ENCODE assay signal across 8 mouse cellular contexts in the genomic region with DNA sequence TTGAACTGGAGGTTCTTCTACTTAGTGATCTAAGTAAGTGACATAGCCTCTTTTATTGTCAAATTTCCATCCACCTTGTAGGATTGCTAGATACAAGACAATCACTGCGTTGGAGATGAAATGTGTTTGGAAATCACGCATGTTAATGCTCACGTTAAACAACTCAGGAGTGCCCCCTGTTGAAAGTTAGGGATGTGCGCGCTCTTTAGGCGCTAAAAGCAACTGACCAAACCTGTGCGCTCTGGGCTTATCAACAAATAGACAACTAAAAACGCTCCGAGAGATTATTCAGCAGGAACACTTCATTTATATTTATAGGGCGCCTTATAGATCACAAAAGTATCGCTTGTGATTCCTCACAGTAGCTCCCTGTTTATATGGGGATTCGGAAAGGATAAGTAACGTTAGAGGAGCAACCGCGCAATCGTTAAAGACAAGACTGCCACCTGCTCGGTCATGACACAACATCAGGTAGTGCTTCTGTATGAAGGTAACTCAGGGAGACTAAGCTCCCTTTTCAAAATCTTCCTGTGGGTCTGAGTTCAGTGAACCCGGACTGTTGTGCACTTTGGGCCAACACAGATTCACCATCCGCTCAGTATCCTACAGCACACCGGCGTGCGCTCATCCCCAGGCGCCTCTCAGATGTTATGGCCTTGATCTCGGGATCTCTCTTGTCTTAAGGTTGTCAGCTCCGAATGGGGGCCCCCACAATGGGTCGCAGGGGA. TPM values are rescaled to one million over a fixed set of nuclear protein-coding genes. Genes with fewer than 3 reads are reported as not detected.
DNase-seq lines count a peak whose midpoint lies in the region; ATAC-seq and TF ChIP-seq lines count a peak whose summit lies in the region.

No protein-coding gene starts in this region.

- DNase-seq in MEL-GATA-1-ER (ENCODE audit: extremely low read depth, low read depth): peak; percentile 68
- DNase-seq in lung, adult 18-20 months: peak; percentile 64 to 75
- DNase-seq in right cerebral cortex, postnatal 14 days: no peak

- peak overlapping the region; percentile 79 for H3ac ChIP-seq in C2C12 (ENCODE audit: control insufficient read depth, insufficient read length, low read depth)

- H3K27me3 ChIP-seq in C2C12 (ENCODE audit: control insufficient read depth, insufficient read depth, insufficient read length): no peaks in the 10 kb centered on the region
- H3K27me3 ChIP-seq in heart, embryonic 12.5 days (replicated peaks): no peaks in the 10 kb centered on the region
- no peaks in the 10 kb centered on the region for H3K27me3 ChIP-seq in kidney, embryonic 15.5 days
- H3K27me3 ChIP-seq in neural tube, embryonic 12.5 days (replicated peaks): no peaks in the 10 kb centered on the region; the same call in 1 of the 2 replicates

- peaks cover 20% of the 10 kb centered on the region for H3K36me3 ChIP-seq in C2C12 (ENCODE audit: control insufficient read depth, insufficient read depth)
- peaks cover 23% of the 10 kb centered on the region for H3K36me3 ChIP-seq in heart, embryonic 12.5 days
- H3K36me3 ChIP-seq in kidney, embryonic 15.5 days: peaks cover 22% of the 10 kb centered on the region
- H3K36me3 ChIP-seq in neural tube, embryonic 12.5 days: peaks cover 21% of the 10 kb centered on the region

- H3K9ac ChIP-seq in heart, embryonic 12.5 days: peak overlapping the region; percentile 89
- peak overlapping the region; percentile 82 for H3K9ac ChIP-seq in kidney, embryonic 15.5 days
- peak overlapping the region; percentile 91 for H3K9ac ChIP-seq in neural tube, embryonic 12.5 days

- H3K4me3 ChIP-seq in C2C12 (ENCODE audit: insufficient read depth, poor library complexity, severe bottlenecking): peak overlapping the region; percentile 93
- H3K4me3 ChIP-seq in cortical plate, adult 2 months (ENCODE audit: insufficient read depth, low read length): peak overlapping the region; percentile 95
- H3K4me3 ChIP-seq in heart, embryonic 12.5 days: peak overlapping the region; percentile 80
- peak overlapping the region; percentile 83 for H3K4me3 ChIP-seq in kidney, embryonic 15.5 days (replicated peaks)
- H3K4me3 ChIP-seq in neural tube, embryonic 12.5 days: peak overlapping the region; percentile 91

- peaks cover 36% of the 10 kb centered on the region for H3K79me2 ChIP-seq in C2C12 (ENCODE audit: control insufficient read depth, insufficient read depth)

- peak; percentile 61 for TF ChIP-seq CTCF in C2C12 (IDR thresholded peaks at IDR 0.05; ENCODE audit: control insufficient read depth, insufficient read depth, insufficient read length)
- TF ChIP-seq CTCF in cortical plate, adult 2 months (IDR thresholded peaks at IDR 0.05; ENCODE audit: extremely low read depth, insufficient read depth, low read length): peak; percentile 70

- H3K9me3 ChIP-seq in heart, embryonic 12.5 days (replicated peaks): no peaks in the 10 kb centered on the region
- H3K9me3 ChIP-seq in kidney, embryonic 15.5 days (replicated peaks): no peaks in the 10 kb centered on the region
- H3K9me3 ChIP-seq in neural tube, embryonic 12.5 days: no peaks in the 10 kb centered on the region

- H3K79me3 ChIP-seq in C2C12 (ENCODE audit: low read depth): peaks cover 16% of the 10 kb centered on the region

- peaks cover 5% of the 10 kb centered on the region; the same call in 1 of the 2 replicates for H3K4me1 ChIP-seq in cortical plate, adult 2 months (ENCODE audit: control insufficient read depth, insufficient read depth, low read length)
- peaks cover 29% of the 10 kb centered on the region for H3K4me1 ChIP-seq in heart, embryonic 12.5 days (replicated peaks)
- H3K4me1 ChIP-seq in kidney, embryonic 15.5 days: peaks cover 39% of the 10 kb centered on the region
- peaks cover 24% of the 10 kb centered on the region for H3K4me1 ChIP-seq in neural tube, embryonic 12.5 days

- ATAC-seq in heart, embryonic 12.5 days (ENCODE audit: insufficient number of reproducible peaks, low FRiP score): no peak
- no peak; the same call in 1 of the 2 replicates for ATAC-seq in kidney, embryonic 15.5 days (replicated peaks; ENCODE audit: low FRiP score)
- 0 out of 2 replicates have a peak, but pooled peaks have one; percentile 23 for ATAC-seq in neural tube, embryonic 12.5 days (ENCODE audit: low FRiP score, low read depth)

- TF ChIP-seq POLR2A in cortical plate, adult 2 months (IDR thresholded peaks at IDR 0.05; ENCODE audit: extremely low read depth, insufficient read depth, low read length): no peak

- 3% methylated on average over 26 of the region's 26 CpGs for WGBS in heart, embryonic 12.5 days
- WGBS in kidney, embryonic 15.5 days: under 1% methylated on average over 26 of the region's 26 CpGs
- WGBS in neural tube, embryonic 12.5 days: 1% methylated on average over 26 of the region's 26 CpGs

- H3K27ac ChIP-seq in cortical plate, adult 2 months (ENCODE audit: insufficient read depth, low read length): no peak overlapping the region
- peak overlapping the region; percentile 40; the same call in 1 of the 2 replicates for H3K27ac ChIP-seq in heart, embryonic 12.5 days (ENCODE audit: poor library complexity, severe bottlenecking)
- H3K27ac ChIP-seq in kidney, embryonic 15.5 days: peak overlapping the region; percentile 89
- H3K27ac ChIP-seq in neural tube, embryonic 12.5 days: no peak overlapping the region

- peak overlapping the region; percentile 84 for H3K4me2 ChIP-seq in heart, embryonic 12.5 days
- peak overlapping the region; percentile 87 for H3K4me2 ChIP-seq in kidney, embryonic 15.5 days
- H3K4me2 ChIP-seq in neural tube, embryonic 12.5 days (replicated peaks): peak overlapping the region; percentile 89

TF ChIP-seq in C2C12, 6 proteins besides CTCF, POLR2A, EP300 and RAD21:
- no peak for TF ChIP-seq CEBPB (IDR thresholded peaks at IDR 0.05; ENCODE audit: low read depth)
- TF ChIP-seq FOSL1 (IDR thresholded peaks at IDR 0.05; ENCODE audit: insufficient read depth, low read length, poor library complexity, severe bottlenecking): no peak
- TF ChIP-seq MYOD1 (IDR thresholded peaks at IDR 0.05; ENCODE audit: control insufficient read depth, insufficient read length, low read depth): no peak
- no peak for TF ChIP-seq MYOG (IDR thresholded peaks at IDR 0.05; ENCODE audit: control insufficient read depth, extremely low read depth, insufficient read length)
- no peak for TF ChIP-seq USF1 (IDR thresholded peaks at IDR 0.05; ENCODE audit: low read depth)
- TF ChIP-seq MAX (IDR thresholded peaks at IDR 0.05): no peak

RNA-seq across cellular contexts. Expression of gene Atg101, which starts 0.7 kb away (rescaled TPM):
- polyA plus RNA-seq in C2C12 (2012; fragmentation: generic; extraction: Trizol): 61.3 TPM
- polyA plus RNA-seq in cortical plate, adult 2 months (2012; rRNA removed): 55.3 and 56.0 TPM in 2 replicates
- polyA plus RNA-seq in heart, embryonic 12.5 days (2016; fragmentation: Nextera tagmentation; extraction: Ambion mirVana): 46.6 and 49.7 TPM in 2 replicates
- 75.0 and 80.1 TPM in 2 replicates for polyA plus RNA-seq in kidney, embryonic 15.5 days (2015; fragmentation: Nextera tagmentation; extraction: Ambion mirVana)
- polyA plus RNA-seq in neural tube, embryonic 12.5 days (2016; fragmentation: Nextera tagmentation; extraction: Ambion mirVana): 74.0 and 80.4 TPM in 2 replicates

RNA-seq across cellular contexts. Expression of gene 6030408B16Rik, which starts 9.7 kb away (rescaled TPM):
- polyA plus RNA-seq in C2C12 (2012; fragmentation: generic; extraction: Trizol): 0.06 TPM
- 0.13 and 0.23 TPM in 2 replicates for polyA plus RNA-seq in cortical plate, adult 2 months (2012; rRNA removed)
- 0.73 and 0.83 TPM in 2 replicates for polyA plus RNA-seq in heart, embryonic 12.5 days (2016; fragmentation: Nextera tagmentation; extraction: Ambion mirVana)
- polyA plus RNA-seq in kidney, embryonic 15.5 days (2015; fragmentation: Nextera tagmentation; extraction: Ambion mirVana): 18.1 and 19.9 TPM in 2 replicates
- 0.13 and 0.23 TPM in 2 replicates for polyA plus RNA-seq in neural tube, embryonic 12.5 days (2016; fragmentation: Nextera tagmentation; extraction: Ambion mirVana)

RNA-seq across cellular contexts. Expression of gene Nr4a1, which starts 29.3 kb away (rescaled TPM):
- 8.1 TPM for polyA plus RNA-seq in C2C12 (2012; fragmentation: generic; extraction: Trizol)
- polyA plus RNA-seq in cortical plate, adult 2 months (2012; rRNA removed): 76.6 and 103 TPM in 2 replicates
- polyA plus RNA-seq in heart, embryonic 12.5 days (2016; fragmentation: Nextera tagmentation; extraction: Ambion mirVana): 14.4 and 17.4 TPM in 2 replicates
- 9.8 and 10.0 TPM in 2 replicates for polyA plus RNA-seq in kidney, embryonic 15.5 days (2015; fragmentation: Nextera tagmentation; extraction: Ambion mirVana)
- polyA plus RNA-seq in neural tube, embryonic 12.5 days (2016; fragmentation: Nextera tagmentation; extraction: Ambion mirVana): 6.8 and 7.5 TPM in 2 replicates

RNA-seq across cellular contexts. Expression of gene Grasp, which starts 59.4 kb away (rescaled TPM):
- 7.1 TPM for polyA plus RNA-seq in C2C12 (2012; fragmentation: generic; extraction: Trizol)
- 39.7 and 41.0 TPM in 2 replicates for polyA plus RNA-seq in cortical plate, adult 2 months (2012; rRNA removed)
- 6.6 and 7.3 TPM in 2 replicates for polyA plus RNA-seq in heart, embryonic 12.5 days (2016; fragmentation: Nextera tagmentation; extraction: Ambion mirVana)
- polyA plus RNA-seq in kidney, embryonic 15.5 days (2015; fragmentation: Nextera tagmentation; extraction: Ambion mirVana): 4.7 TPM in 2 replicates
- 9.2 and 13.8 TPM in 2 replicates for polyA plus RNA-seq in neural tube, embryonic 12.5 days (2016; fragmentation: Nextera tagmentation; extraction: Ambion mirVana)

Comparison
In these comparisons a context has a peak if more than half of its experiments do, and no peak if none do; other contexts are left out.
1. H3K27ac ChIP-seq: peak in heart, embryonic 12.5 days (single experiment) and kidney, embryonic 15.5 days (single experiment); none in cortical plate, adult 2 months (single experiment) and neural tube, embryonic 12.5 days (single experiment).
2. RNA of gene 6030408B16Rik, which starts 9.7 kb away (polyA plus RNA-seq): 18.1 to 19.9 TPM in kidney, embryonic 15.5 days; 0.73 to 0.83 TPM in heart, embryonic 12.5 days, 0.13 to 0.23 TPM in cortical plate, adult 2 months, 0.13 to 0.23 TPM in neural tube, embryonic 12.5 days and 0.06 TPM in C2C12 (single experiment); every median in the first group is over 10 times any median in the second.
3. Peak in every context shown above with its lines, with median percentiles within 50 percentile points of each other: H3K4me3 ChIP-seq, H3K4me2 ChIP-seq and H3K9ac ChIP-seq.